Mouse (Mus musculus) forebrain, embryonic 16.5 days (tissue): ENCODE measurements around the gene Dlgap5. TPM values are rescaled to one million over a fixed set of nuclear protein-coding genes. Genes with fewer than 3 reads are reported as not detected.

Experiments used
- ATAC-seq: fragments of 200-750 bp; cut with Nextera tagmentation; 2 replicates; pipeline ENCODE4 v1.8.0; 2017; ENCODE audit warnings: mild to moderate bottlenecking, moderate library complexity
- H3K27ac ChIP-seq: fragments of 300-500 bp; sonication (generic); 2 replicates; pipeline ENCODE4 v1.5.1; 2014; ENCODE audit warnings: low read length, control low read depth
- H3K27me3 ChIP-seq: fragments of 300-500 bp; sonication (generic); replicated peaks from 2 replicates; pipeline ENCODE4 v1.6.1; 2014; ENCODE audit warnings: low read length; ENCODE audit not compliant: control insufficient read depth, insufficient read depth
- H3K36me3 ChIP-seq: fragments of 300-500 bp; sonication (generic); 2 replicates; pipeline ENCODE4 v1.6.1; 2014; ENCODE audit not compliant: control insufficient read depth, insufficient read depth
- H3K4me1 ChIP-seq: fragments of 300-500 bp; sonication (generic); replicated peaks from 2 replicates; pipeline ENCODE4 v1.6.1; 2014; ENCODE audit warnings: low read length; ENCODE audit not compliant: control insufficient read depth, insufficient read depth
- H3K4me2 ChIP-seq: fragments of 300-500 bp; sonication (generic); 2 replicates; pipeline ENCODE4 v1.6.1; 2014; ENCODE audit warnings: mild to moderate bottlenecking, low read length, control low read depth
- H3K4me3 ChIP-seq: fragments of 300-500 bp; sonication (generic); replicated peaks from 2 replicates; pipeline ENCODE4 v1.5.1; 2014; ENCODE audit warnings: mild to moderate bottlenecking, low read length, control low read depth
- H3K9ac ChIP-seq: fragments of 300-500 bp; sonication (generic); replicated peaks from 2 replicates; pipeline ENCODE4 v1.6.1; 2014; ENCODE audit warnings: low read depth, low read length, control low read depth
- H3K9me3 ChIP-seq: fragments of 300-500 bp; sonication (generic); 2 replicates; pipeline ENCODE4 v1.6.1; 2016; ENCODE audit warnings: low read length; ENCODE audit not compliant: control insufficient read depth
- WGBS: fragments of 180-500 bp; shearing (Covaris S2); extraction: QIAGEN DNeasy Blood & Tissue Kit; methylation state at CpG from one replicate; pipeline ENCODE4 v1.1.7; 2014; 5-methylcytosine and 5-hydroxymethylcytosine counted together
- polyA plus RNA-seq: library from polyadenylated mRNA; unstranded; fragments of >200 nt; fragmentation: Nextera tagmentation; extraction: Ambion mirVana; gene quantifications from 2 replicates; pipeline ENCODE4 v1.2.1, GENCODE M21; 2015

Gene Dlgap5
- polyA plus RNA-seq, 1 experiment from 2014 or later: 15.9 TPM

DNA sequence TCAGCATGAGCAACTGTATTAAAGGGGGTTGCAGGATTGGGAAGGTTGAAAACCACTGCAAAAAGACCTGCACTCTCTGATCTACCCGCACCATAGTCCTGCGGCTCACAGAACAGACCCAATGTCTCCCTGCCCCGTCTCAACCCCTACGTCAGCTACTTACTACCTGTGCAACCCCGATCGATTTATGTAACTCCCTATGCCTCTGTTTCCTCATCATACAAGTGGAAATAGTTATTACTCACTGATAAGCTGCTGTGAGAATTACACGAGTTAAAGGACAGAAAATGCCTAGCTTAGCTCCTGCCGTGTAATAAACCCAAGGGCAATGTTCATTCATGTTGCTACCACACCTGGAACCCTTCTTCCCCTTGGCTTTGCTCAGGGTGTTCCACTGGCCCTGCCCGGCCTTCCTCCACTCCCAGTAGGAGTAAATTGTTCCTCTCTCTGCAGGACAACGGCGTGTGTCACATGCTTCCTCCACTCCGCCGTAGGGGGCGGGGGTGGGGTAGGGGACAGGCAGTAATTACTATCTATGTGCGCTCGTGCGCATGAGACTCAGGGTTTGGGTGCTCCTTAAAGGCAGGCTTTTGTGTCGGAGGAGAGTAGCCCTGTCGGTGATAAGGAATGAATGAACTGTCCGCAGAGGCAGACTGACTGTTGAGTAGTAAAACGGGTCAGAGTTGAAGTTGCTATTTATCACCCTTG lies 53.3 kb downstream of the Dlgap5 start:
- Histone ChIP-seq H3K27ac (no peak overlapping the region), H3K36me3 (no peaks in the 10 kb centered on the region), H3K4me2 (no peak overlapping the region), H3K4me1 (peaks cover 18% of the 10 kb centered on the region), H3K9me3 (no peaks in the 10 kb centered on the region), H3K27me3 (no peaks in the 10 kb centered on the region), H3K9ac (no peak overlapping the region), H3K4me3 (no peak overlapping the region)
- ATAC-seq: no peak
- WGBS: 42% methylated on average over 21 of the region's 21 CpGs

DNA sequence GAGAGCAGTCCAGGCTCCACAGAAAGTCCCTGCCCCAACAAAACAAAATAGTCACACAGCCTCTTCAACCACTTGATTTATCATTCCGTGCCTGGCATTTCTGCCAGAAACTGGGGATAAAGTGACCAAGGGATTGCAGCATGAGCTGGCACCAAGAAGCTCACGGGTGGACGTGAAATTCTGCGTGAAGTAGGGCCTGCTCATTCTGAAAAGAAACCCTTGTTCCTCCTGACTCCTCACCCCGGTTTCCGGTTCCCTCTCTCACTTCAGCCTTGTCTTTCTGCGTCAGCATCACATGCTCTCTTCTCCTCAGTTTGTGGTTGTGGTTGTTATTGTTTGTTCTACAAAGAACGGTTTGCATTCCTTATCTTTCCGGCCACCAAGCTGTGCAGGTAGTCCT lies 56.3 kb downstream of the Dlgap5 start:
- Histone ChIP-seq H3K9me3 (no peaks in the 10 kb centered on the region), H3K9ac (no peak overlapping the region), H3K36me3 (no peaks in the 10 kb centered on the region), H3K4me2 (no peak overlapping the region), H3K4me1 (peaks cover 8% of the 10 kb centered on the region), H3K4me3 (no peak overlapping the region), H3K27ac (no peak overlapping the region), H3K27me3 (no peaks in the 10 kb centered on the region)
- 90% methylated on average over 9 of the region's 9 CpGs for WGBS
- ATAC-seq: no peak

DNA sequence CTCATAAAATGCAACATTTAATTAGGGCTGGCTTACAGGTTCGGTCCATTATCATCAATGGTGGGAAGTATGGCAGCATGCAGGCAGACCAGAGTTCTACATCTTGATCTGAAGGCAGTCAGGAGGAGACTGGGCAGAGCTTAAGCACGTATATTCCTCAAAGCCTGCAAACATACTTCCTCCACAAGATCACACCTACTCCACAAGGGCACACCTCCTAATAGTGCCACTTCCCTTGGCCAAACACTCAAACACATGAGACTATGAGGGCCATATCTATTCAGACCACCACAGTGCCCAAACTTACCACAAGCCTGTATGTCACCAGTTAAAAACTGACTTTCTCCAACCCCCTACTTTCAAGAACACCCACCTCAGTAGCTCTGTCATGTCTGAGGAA lies 56.8 kb downstream of the Dlgap5 start:
- Histone ChIP-seq H3K27me3 (no peaks in the 10 kb centered on the region), H3K9me3 (no peaks in the 10 kb centered on the region), H3K4me2 (no peak overlapping the region), H3K4me3 (no peak overlapping the region), H3K36me3 (no peaks in the 10 kb centered on the region), H3K27ac (no peak overlapping the region), H3K4me1 (peaks cover 4% of the 10 kb centered on the region), H3K9ac (no peak overlapping the region)
- ATAC-seq: no peak
- WGBS: 95% methylated on average over 2 of the region's 2 CpGs

DNA sequence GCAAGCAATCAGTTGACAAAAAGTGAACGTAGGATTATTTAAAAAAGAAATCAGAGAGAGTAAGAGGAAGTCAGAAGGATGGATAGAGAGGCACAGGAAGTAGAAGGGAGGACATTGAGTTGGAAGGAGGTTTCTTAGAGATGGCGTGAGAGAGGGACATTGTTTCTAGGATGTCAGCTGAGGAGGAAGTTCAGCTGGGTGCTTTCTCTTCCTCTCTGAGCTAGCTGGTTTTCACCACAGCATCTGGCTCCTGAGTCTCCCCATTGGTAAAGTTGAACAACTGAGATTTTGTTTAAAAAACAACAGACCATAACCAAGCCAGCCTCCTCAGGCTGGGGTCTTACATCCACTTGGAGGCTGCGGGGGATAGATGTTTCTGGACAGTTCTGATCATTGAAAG lies 58.6 kb downstream of the Dlgap5 start:
- Histone ChIP-seq H3K27ac (no peak overlapping the region), H3K4me1 (no peaks in the 10 kb centered on the region), H3K9me3 (no peaks in the 10 kb centered on the region), H3K36me3 (no peaks in the 10 kb centered on the region), H3K9ac (no peak overlapping the region), H3K4me2 (no peak overlapping the region), H3K27me3 (no peaks in the 10 kb centered on the region), H3K4me3 (no peak overlapping the region)
- WGBS: 75% methylated on average over 3 of the region's 3 CpGs
- no peak for ATAC-seq

DNA sequence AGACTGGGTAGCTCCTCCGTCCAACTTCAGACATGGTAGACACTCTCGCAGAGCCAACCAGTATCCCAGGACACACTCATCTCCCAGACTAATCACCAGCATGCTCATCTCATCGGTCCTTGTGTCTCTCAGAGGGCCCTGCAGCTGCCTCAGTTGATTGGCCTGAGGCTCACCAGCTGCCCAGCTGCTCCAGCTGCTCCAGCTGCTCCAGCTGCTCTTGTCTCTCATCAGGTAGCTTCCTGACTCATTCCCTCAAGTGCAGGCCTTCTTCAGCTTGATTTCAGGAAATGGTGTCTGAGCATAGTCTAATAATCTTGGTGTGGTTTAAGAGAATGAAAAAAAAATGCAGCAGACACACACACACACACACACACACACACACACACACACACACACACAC lies 61.6 kb downstream of the Dlgap5 start:
- Histone ChIP-seq H3K36me3 (no peaks in the 10 kb centered on the region), H3K27me3 (no peaks in the 10 kb centered on the region), H3K4me1 (no peaks in the 10 kb centered on the region), H3K9me3 (no peaks in the 10 kb centered on the region), H3K27ac (no peak overlapping the region), H3K9ac (no peak overlapping the region), H3K4me3 (no peak overlapping the region), H3K4me2 (no peak overlapping the region)
- ATAC-seq: no peak
- WGBS: 72% methylated on average over 3 of the region's 3 CpGs

DNA sequence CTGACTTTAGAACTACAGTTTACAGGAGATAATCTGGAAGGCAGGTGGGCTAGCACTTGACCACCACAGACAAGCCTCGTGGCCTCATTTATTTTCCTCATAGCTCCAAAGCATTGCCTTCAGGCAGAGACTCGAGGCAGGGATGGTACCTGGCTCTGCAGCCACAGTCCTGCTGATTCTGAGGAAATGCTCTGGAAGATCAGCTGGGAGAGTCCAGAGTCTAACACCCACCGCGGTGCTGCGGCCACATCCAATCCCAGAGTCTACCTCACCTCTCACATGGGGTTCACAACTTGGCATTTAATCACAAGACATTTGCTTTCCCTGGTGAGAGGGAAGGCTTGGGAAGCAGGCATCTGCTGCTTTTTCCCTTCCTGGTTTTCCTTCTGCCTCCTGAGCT lies 63.3 kb downstream of the Dlgap5 start:
- H3K27me3 ChIP-seq: no peaks in the 10 kb centered on the region
- ATAC-seq: no peak
- no peak overlapping the region for H3K9ac ChIP-seq
- no peaks in the 10 kb centered on the region for H3K4me1 ChIP-seq
- H3K36me3 ChIP-seq: no peaks in the 10 kb centered on the region
- WGBS: 80% methylated on average over 5 of the region's 5 CpGs
- no peaks in the 10 kb centered on the region for H3K9me3 ChIP-seq
- no peak overlapping the region for H3K4me3 ChIP-seq
- no peak overlapping the region for H3K27ac ChIP-seq
- H3K4me2 ChIP-seq: no peak overlapping the region

DNA sequence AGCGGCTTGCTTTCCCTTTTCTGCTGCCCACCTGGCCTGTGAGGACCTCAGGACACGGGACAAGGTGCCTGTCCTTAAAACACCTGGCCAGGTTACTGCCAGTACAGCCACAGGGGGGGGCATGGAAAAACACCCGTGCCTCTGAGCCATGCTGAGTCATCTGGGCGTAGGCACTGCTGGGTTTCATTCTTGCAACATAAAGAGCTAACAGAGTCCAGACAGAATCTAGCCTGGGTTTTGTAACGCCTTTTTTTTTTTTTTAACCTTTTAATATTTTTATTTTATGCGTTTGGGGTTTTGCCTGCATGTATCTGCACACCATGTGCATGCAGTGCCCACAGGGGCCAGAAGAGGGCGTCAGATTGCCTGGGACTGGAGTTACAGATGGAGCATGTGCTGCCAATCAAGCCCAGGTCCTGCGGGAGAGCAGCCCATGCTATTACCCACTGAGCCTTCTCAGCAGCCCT lies 64.1 kb downstream of the Dlgap5 start:
- H3K4me2 ChIP-seq: no peak overlapping the region
- no peak for ATAC-seq
- WGBS: 66% methylated on average over 8 of the region's 8 CpGs
- H3K27ac ChIP-seq: no peak overlapping the region
- H3K36me3 ChIP-seq: no peaks in the 10 kb centered on the region
- H3K27me3 ChIP-seq: no peaks in the 10 kb centered on the region
- no peaks in the 10 kb centered on the region for H3K4me1 ChIP-seq
- no peak overlapping the region for H3K9ac ChIP-seq
- no peaks in the 10 kb centered on the region for H3K9me3 ChIP-seq
- H3K4me3 ChIP-seq: no peak overlapping the region

DNA sequence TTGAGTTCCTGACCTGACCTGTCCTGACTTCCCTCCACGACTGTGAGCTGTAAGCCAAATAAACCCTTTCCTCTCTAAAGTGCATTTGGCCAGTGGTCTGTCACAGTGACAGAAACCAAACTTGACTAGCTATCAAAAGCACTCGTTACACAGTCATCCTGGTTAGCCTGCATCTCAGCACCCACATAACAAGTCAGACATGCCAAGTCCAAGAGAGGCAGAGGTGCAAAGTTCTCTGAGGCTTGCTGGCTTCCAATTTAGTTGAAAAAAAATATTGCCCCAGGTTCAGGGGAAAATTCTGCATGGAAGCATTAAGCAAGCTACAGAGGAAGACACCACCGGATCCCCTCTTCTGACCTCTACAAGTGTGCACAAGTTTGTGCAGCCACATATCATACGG lies 65.0 kb downstream of the Dlgap5 start:
- no peaks in the 10 kb centered on the region for H3K36me3 ChIP-seq
- H3K4me1 ChIP-seq: no peaks in the 10 kb centered on the region
- no peak overlapping the region for H3K4me2 ChIP-seq
- no peak for ATAC-seq
- H3K27me3 ChIP-seq: no peaks in the 10 kb centered on the region
- WGBS: 90% methylated on average over 4 of the region's 4 CpGs
- no peak overlapping the region for H3K27ac ChIP-seq
- H3K9me3 ChIP-seq: no peaks in the 10 kb centered on the region
- H3K9ac ChIP-seq: no peak overlapping the region
- H3K4me3 ChIP-seq: no peak overlapping the region

DNA sequence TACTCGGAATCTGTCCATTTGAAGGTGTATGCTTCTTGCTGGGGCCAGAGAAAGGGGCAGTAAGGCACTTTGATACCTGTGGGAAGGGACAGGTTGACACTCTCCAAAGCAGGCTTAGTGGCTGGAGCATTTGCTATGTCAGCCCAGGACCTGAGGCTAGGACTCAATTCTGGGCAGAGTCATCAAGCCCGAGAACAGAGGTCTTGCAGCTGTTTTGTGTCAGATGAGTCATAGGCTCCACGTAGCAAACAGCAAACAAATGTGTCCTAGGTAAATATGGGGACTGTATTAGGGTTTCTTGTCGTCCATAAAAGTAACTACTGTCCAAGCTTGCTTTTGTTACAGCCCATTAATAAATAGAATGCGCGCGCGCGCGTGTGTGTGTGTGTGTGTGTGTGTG lies 65.9 kb downstream of the Dlgap5 start:
- WGBS: 93% methylated on average over 10 of the region's 10 CpGs
- no peaks in the 10 kb centered on the region for H3K36me3 ChIP-seq
- H3K27me3 ChIP-seq: no peaks in the 10 kb centered on the region
- no peaks in the 10 kb centered on the region for H3K9me3 ChIP-seq
- H3K4me1 ChIP-seq: no peaks in the 10 kb centered on the region
- H3K27ac ChIP-seq: no peak overlapping the region
- H3K4me2 ChIP-seq: no peak overlapping the region
- no peak for ATAC-seq
- H3K4me3 ChIP-seq: no peak overlapping the region
- no peak overlapping the region for H3K9ac ChIP-seq

DNA sequence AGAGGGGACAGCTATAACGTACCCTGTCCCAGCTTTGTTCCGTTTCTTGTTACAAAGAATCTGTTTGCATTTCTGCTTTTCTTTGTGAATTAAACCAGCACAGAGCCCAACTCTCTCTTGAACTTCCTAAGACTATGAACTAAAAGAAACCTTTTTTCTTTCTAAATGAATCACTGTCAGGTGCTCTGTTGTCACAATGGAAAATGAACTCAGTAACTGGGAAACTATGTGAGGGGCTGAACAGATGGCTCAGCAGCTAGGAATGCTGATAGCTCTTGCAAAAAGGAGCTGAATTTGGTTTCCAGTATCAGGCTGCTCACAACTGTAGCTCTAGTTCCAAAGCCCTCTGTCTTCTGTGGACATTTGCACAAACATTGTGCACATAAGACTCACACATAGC lies 67.2 kb downstream of the Dlgap5 start:
- no peaks in the 10 kb centered on the region for H3K36me3 ChIP-seq
- H3K4me1 ChIP-seq: no peaks in the 10 kb centered on the region
- no peak overlapping the region for H3K4me2 ChIP-seq
- no peaks in the 10 kb centered on the region for H3K27me3 ChIP-seq
- no peak for ATAC-seq
- no peak overlapping the region for H3K9ac ChIP-seq
- no peaks in the 10 kb centered on the region for H3K9me3 ChIP-seq
- WGBS: 74% methylated on average over 2 of the region's 2 CpGs
- H3K4me3 ChIP-seq: no peak overlapping the region
- no peak overlapping the region for H3K27ac ChIP-seq
